Mouse (Mus musculus) hematopoietic stem cell, adult 5-6 weeks (primary cell): ENCODE results near the gene Gimap5. TPM values are rescaled to one million over a fixed set of nuclear protein-coding genes. Genes with fewer than 3 reads are reported as not detected.

ENCODE experiments used
- ATAC-seq, 2 experiments: fragments of 125-278 bp in 1 of 2; replicated peaks in 1 of 2; 2 replicates each; pipeline ENCODE4 v1.8.0; 2016 to 2017; ENCODE audit warnings: inconsistent platforms in 2 of 2, mild to moderate bottlenecking in 2 of 2, moderate number of reproducible peaks in 2 of 2, low read depth in 1 of 2, moderate TSS enrichment in 1 of 2; ENCODE audit not compliant: low FRiP score in 2 of 2, poor library complexity in 2 of 2, severe bottlenecking in 2 of 2, insufficient read depth in 1 of 2, low TSS enrichment in 1 of 2
- total RNA-seq: library from RNA; stranded (forward); fragments of 172-1452, 232-1000 nt; gene quantifications from 2 replicates; pipeline ENCODE4 v1.2.3, GENCODE M21; 2017

Gimap5 gene
- total RNA-seq, 1 experiment from 2014 or later = 45.8 TPM

GRCm38 (mm10) chr6:48737053-48737452 is 8.9 kb upstream of the Gimap5 start:
- peak in 1 of 2 experiments; percentile 4; a peak in 1 of 4 replicates for ATAC-seq

GRCm38 (mm10) chr6:48737688-48738087 is 8.3 kb upstream of the Gimap5 start:
- no peak for ATAC-seq

GRCm38 (mm10) chr6:48738961-48739779 is 6.8 kb upstream of the Gimap5 start, which contains the start of gene Gimap1:
Gene Gimap1, plus strand, starts transcription at chr6:48739054.
- ATAC-seq = peak; percentile 80 to 84

- ATAC-seq = no peak
Observed at GRCm38 (mm10) chr6:48739780-48740055, 6.3 kb upstream of the Gimap5 start.

- ATAC-seq = no peak
Observed at GRCm38 (mm10) chr6:48740501-48741169, 5.4 kb upstream of the Gimap5 start.

GRCm38 (mm10) chr6:48741273-48741672 is 4.7 kb upstream of the Gimap5 start:
- ATAC-seq = no peak

- no peak for ATAC-seq
Observed at GRCm38 (mm10) chr6:48741711-48742206, 4.2 kb upstream of the Gimap5 start.

GRCm38 (mm10) chr6:48742422-48743351 is 3.3 kb upstream of the Gimap5 start:
- no peak for ATAC-seq

GRCm38 (mm10) chr6:48745490-48745889 is 507 bp upstream of the Gimap5 start:
- ATAC-seq = no peak

GRCm38 (mm10) chr6:48747091-48747966 is 1.3 kb downstream of the Gimap5 start:
- ATAC-seq = no peak

GRCm38 (mm10) chr6:48763567-48764270 is 17.7 kb downstream of the Gimap5 start:
- ATAC-seq = no peak

- no peak for ATAC-seq
Observed at GRCm38 (mm10) chr6:48764496-48764895, 18.5 kb downstream of the Gimap5 start.

GRCm38 (mm10) chr6:48768178-48768869 is 22.3 kb downstream of the Gimap5 start:
- ATAC-seq = 0 out of 4 replicates have a peak, but pooled peaks of 1 of the 2 experiments have one; percentile 17

- no peak for ATAC-seq
Observed at GRCm38 (mm10) chr6:48768933-48769332, 22.9 kb downstream of the Gimap5 start.

- no peak for ATAC-seq
Observed at GRCm38 (mm10) chr6:48770696-48771095, 24.7 kb downstream of the Gimap5 start, which contains the start of gene Gimap3. Gene Gimap3, minus strand, starts transcription at chr6:48770851.

GRCm38 (mm10) chr6:48772030-48772429 is 26.0 kb downstream of the Gimap5 start:
- ATAC-seq = peak; percentile 69 to 74
